Mouse (Mus musculus) CH12.LX (cell line): Measurements from ENCODE around the gene Bbs10. TPM values are rescaled to one million over a fixed set of nuclear protein-coding genes. Genes with fewer than 3 reads are reported as not detected.
A peak's percentile ranks its signal among the peaks of the same experiment; 100 is the strongest.

Source experiments
- DNase-seq: peaks from one replicate; pipeline ENCODE4 v3.0.0-alpha.2; 2013; ENCODE audit errors: extremely low read depth
- H3K27ac ChIP-seq: 2 replicates; pipeline ENCODE4 v1.5.1; 2012; ENCODE audit warnings: low read depth, mild to moderate bottlenecking, control low read depth, moderate library complexity; ENCODE audit not compliant: insufficient read depth
- H3K27me3 ChIP-seq: replicated peaks from 2 replicates; pipeline ENCODE3; 2012; ENCODE audit warnings: inconsistent platforms
- H3K36me3 ChIP-seq, 2 experiments: replicated peaks in 1 of 2; 2 replicates each; pipeline versions ENCODE3 to v1.6.1; 2012; ENCODE audit warnings: inconsistent platforms in 1 of 2, low read length in 1 of 2, mild to moderate bottlenecking in 1 of 2, mixed read lengths in 1 of 2, moderate library complexity in 1 of 2; ENCODE audit not compliant: control insufficient read depth in 1 of 2, insufficient read depth in 1 of 2
- H3K4me1 ChIP-seq, 2 experiments: 2 replicates each; pipeline ENCODE4 v1.6.1; 2012; ENCODE audit warnings: inconsistent platforms in 1 of 2, moderate library complexity in 1 of 2; ENCODE audit not compliant: insufficient read depth in 2 of 2, control insufficient read depth in 1 of 2
- H3K4me2 ChIP-seq: 2 replicates; pipeline ENCODE4 v1.6.1; 2012; ENCODE audit warnings: low read depth, mild to moderate bottlenecking, control low read depth; ENCODE audit not compliant: poor library complexity, insufficient read depth, severe bottlenecking
- H3K4me3 ChIP-seq, 3 experiments: fragments of 150-350 bp in 1 of 3; sonication (generic) in 1 of 3; replicated peaks in 1 of 3; 2 replicates each; pipeline versions ENCODE3 to v1.5.1; 2011 to 2012; ENCODE audit warnings: low read depth in 2 of 3, low read length in 2 of 3, mild to moderate bottlenecking in 2 of 3, moderate library complexity in 2 of 3, control low read depth in 1 of 3, improper control_type of control experiment in 1 of 3, inconsistent platforms in 1 of 3, mixed read lengths in 1 of 3; ENCODE audit not compliant: poor library complexity in 1 of 3
- H3K79me2 ChIP-seq: replicated peaks from 2 replicates; pipeline ENCODE4 v1.6.1; 2012; ENCODE audit warnings: mild to moderate bottlenecking, moderate library complexity; ENCODE audit not compliant: control insufficient read depth, poor library complexity, insufficient read depth, severe bottlenecking; ENCODE audit errors: extremely low read depth
- H3K9ac ChIP-seq: 2 replicates; pipeline ENCODE4 v1.6.1; 2012; ENCODE audit warnings: low read depth, mild to moderate bottlenecking, control low read depth, moderate library complexity; ENCODE audit not compliant: insufficient read depth
- H3K9me3 ChIP-seq: replicated peaks from 2 replicates; pipeline ENCODE3; 2012; ENCODE audit warnings: low read length, inconsistent platforms, mixed read lengths
- CHD1 ChIP-seq: IDR thresholded peaks from 2 replicates; pipeline ENCODE4 v1.6.1; 2012; ENCODE audit warnings: low read depth, low read length, improper control_type of control experiment, inconsistent platforms
- CHD2 ChIP-seq: IDR thresholded peaks from 2 replicates; pipeline ENCODE4 v1.6.1; 2011; ENCODE audit warnings: low read length, improper control_type of control experiment
- CTCF ChIP-seq, 2 experiments: IDR thresholded peaks in 1 of 2; conservative IDR thresholded peaks in 1 of 2; 2 replicates each; pipeline ENCODE4 v1.5.1; 2011 to 2012; ENCODE audit warnings: low read depth in 2 of 2, low read length in 2 of 2, improper control_type of control experiment in 1 of 2, inconsistent platforms in 1 of 2, mild to moderate bottlenecking in 1 of 2, moderate library complexity in 1 of 2
- GABPA ChIP-seq: IDR thresholded peaks from 2 replicates; pipeline ENCODE4 v1.6.1; 2012; ENCODE audit warnings: low read depth, low read length, improper control_type of control experiment, inconsistent platforms; ENCODE audit not compliant: insufficient replicate concordance
- HCFC1 ChIP-seq: IDR thresholded peaks from 2 replicates; pipeline ENCODE4 v1.6.1; 2012; ENCODE audit warnings: low read depth, mild to moderate bottlenecking, inconsistent platforms, low read length, improper control_type of control experiment
- IRF4 ChIP-seq: IDR thresholded peaks from 2 replicates; pipeline ENCODE4 v1.6.1; 2014; ENCODE audit warnings: low read depth, mild to moderate bottlenecking, inconsistent platforms, low read length, improper control_type of control experiment
- JUND ChIP-seq: conservative IDR thresholded peaks from 2 replicates; pipeline ENCODE4 v1.6.1; 2011; ENCODE audit warnings: low read depth, low read length, improper control_type of control experiment
- KAT2A ChIP-seq: IDR thresholded peaks from 2 replicates; pipeline ENCODE4 v1.6.1; 2012; ENCODE audit warnings: low read length, improper control_type of control experiment, inconsistent platforms; ENCODE audit not compliant: insufficient replicate concordance
- MAFK ChIP-seq: IDR thresholded peaks from 2 replicates; pipeline ENCODE4 v1.6.1; 2011; ENCODE audit warnings: low read length, improper control_type of control experiment; ENCODE audit not compliant: insufficient replicate concordance
- MAX ChIP-seq: IDR thresholded peaks from 2 replicates; pipeline ENCODE4 v1.6.1; 2011; ENCODE audit warnings: low read length, improper control_type of control experiment
- NELFE ChIP-seq: IDR thresholded peaks from 2 replicates; pipeline ENCODE4 v1.6.1; 2011; ENCODE audit warnings: low read depth, low read length, improper control_type of control experiment
- PAX5 ChIP-seq: IDR thresholded peaks from 2 replicates; pipeline ENCODE4 v1.6.1; 2012; ENCODE audit warnings: low read length, inconsistent platforms, mixed read lengths
- RCOR1 ChIP-seq: conservative IDR thresholded peaks from 2 replicates; pipeline ENCODE4 v1.6.1; 2012; ENCODE audit warnings: low read depth, mild to moderate bottlenecking, inconsistent platforms, low read length, improper control_type of control experiment
- SIN3A ChIP-seq: IDR thresholded peaks from 2 replicates; pipeline ENCODE4 v1.6.1; 2012; ENCODE audit warnings: low read length, improper control_type of control experiment, inconsistent platforms
- ZC3H11A ChIP-seq: IDR thresholded peaks from 2 replicates; pipeline ENCODE4 v1.6.1; 2012; ENCODE audit warnings: low read depth, mild to moderate bottlenecking, inconsistent platforms, low read length, improper control_type of control experiment
- ZMIZ1 ChIP-seq: IDR thresholded peaks from 2 replicates; pipeline ENCODE4 v1.6.1; 2012; ENCODE audit warnings: low read depth, mild to moderate bottlenecking, inconsistent platforms, low read length, improper control_type of control experiment
- ZNF384 ChIP-seq: IDR thresholded peaks from 2 replicates; pipeline ENCODE4 v1.6.1; 2012; ENCODE audit warnings: low read depth, low read length, improper control_type of control experiment, inconsistent platforms
- dilution Hi-C: fragments of 300-500 bp; cut with MboI; formaldehyde crosslinking; loops from 2 replicates; pipeline ENCODE4 v1.14.3; 2020; ENCODE audit warnings: low sequenced_read_pairs; ENCODE audit not compliant: extremely low pct_unique_long_range_greater_than_20kb, extremely low pct_ligation_motif_present
- in situ Hi-C: fragments of 300-500 bp; cut with MboI; formaldehyde crosslinking; loops from 3 replicates; pipeline ENCODE4 v1.14.3; 2019; ENCODE audit warnings: low sequenced_read_pairs, low pct_ligation_motif_present, low pct_unique_long_range_greater_than_20kb, mixed read lengths
- polyA plus RNA-seq: library from polyadenylated mRNA; unstranded; fragments of >175 nt; gene quantifications from 2 replicates; pipeline ENCODE4 v1.2.1, GENCODE M21; 2012; ENCODE audit warnings: low read depth; ENCODE audit not compliant: insufficient read length
- total RNA-seq, 2 experiments: library from RNA; depleted of rRNA; stranded (reverse); fragments of 300-350 nt in 1 of 2; fragments of >200 nt in 1 of 2; gene quantifications; 2 replicates each; pipeline ENCODE4 v1.2.3; 2012 to 2014

Gene Bbs10
- total and polyA plus RNA-seq, 3 experiments, result 2.2 to 6.0 (median 4.5) TPM

DNA sequence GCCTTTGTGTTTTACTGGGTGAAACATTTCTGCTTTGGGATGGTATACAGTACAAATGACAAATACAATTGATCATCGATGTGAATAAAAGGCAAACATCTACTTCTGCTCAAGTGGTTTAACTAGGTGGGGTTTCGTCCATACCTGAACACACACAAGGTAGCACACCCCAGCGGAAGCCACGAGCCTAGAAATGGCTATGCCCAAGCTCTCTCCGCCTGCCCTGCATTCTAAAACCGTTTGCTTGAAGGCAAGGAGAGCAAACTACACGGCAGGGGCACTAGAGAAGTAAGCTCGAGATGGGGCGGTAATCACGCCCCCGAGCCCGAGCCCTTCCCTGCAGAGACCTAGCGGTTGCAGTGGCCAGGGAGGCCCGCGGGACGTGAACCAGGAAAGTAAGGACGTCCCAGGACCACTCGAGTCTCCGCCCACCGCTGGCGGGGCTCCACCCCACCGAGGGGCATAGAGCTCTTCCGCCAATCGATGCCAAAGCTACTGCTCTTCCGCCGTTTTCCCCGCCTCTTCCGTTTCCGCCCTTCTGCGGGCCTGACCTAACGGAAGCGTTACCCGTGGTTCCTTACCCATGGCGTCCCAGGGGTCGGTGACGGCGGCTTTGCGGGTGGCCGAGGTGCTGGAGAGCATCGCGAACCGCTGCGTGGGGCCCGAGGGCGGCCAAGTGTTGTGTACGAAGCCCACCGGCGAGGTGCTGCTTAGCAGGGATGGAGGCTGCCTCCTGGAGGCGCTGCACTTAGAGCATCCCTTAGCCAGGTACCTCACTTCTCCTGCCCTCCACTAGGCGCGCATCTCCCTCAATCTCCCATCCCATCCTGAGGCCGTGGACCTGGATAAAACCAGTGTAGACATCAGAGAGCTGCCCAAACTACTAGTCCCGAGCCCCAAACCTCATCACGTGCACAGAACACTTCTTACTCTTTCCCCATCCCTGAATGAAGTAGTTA lies at the start of gene Bbs10 (continued):
- TF ChIP-seq KAT2A (peak; percentile 88; the same call in 1 of the 2 replicates), HCFC1 (peak; percentile 97)

DNA sequence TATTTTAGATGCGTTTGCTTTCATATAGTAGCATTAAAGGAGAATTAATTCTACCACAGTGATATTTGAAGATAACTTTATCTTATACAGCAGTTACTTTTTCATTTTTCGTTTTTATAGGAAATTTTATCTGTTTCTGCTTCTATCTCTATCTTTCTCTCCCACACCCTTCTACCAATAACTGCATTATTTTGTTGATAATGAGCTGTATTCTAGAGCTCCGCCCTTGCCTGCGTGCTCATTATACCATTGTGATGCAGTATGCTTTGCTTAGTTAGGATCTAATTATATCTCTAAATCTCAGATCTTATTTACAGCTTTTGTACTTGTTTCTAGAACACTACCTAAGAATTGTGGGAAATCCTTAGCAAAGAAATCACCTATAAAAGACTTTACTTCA lies 48.3 kb upstream of the Bbs10 start:
- in situ Hi-C loops (no loop called here), dilution Hi-C loops (no loop called here)
- TF ChIP-seq MAFK (no peak), SIN3A (no peak), ZMIZ1 (no peak), PAX5 (no peak), CHD2 (no peak)
- Histone ChIP-seq H3K4me2 (no peak overlapping the region), H3K27me3 (no peaks in the 10 kb centered on the region), H3K27ac (no peak overlapping the region), H3K4me3 (no peak overlapping the region), H3K36me3 (peaks cover 3 to 12% of the 10 kb centered on the region in 2 experiments), H3K79me2 (peaks cover 2% of the 10 kb centered on the region; the same call in 1 of the 2 replicates), H3K9ac (no peak overlapping the region), H3K4me1 (no peaks in the 10 kb centered on the region), H3K9me3 (no peaks in the 10 kb centered on the region)
- DNase-seq, result no peak

DNA sequence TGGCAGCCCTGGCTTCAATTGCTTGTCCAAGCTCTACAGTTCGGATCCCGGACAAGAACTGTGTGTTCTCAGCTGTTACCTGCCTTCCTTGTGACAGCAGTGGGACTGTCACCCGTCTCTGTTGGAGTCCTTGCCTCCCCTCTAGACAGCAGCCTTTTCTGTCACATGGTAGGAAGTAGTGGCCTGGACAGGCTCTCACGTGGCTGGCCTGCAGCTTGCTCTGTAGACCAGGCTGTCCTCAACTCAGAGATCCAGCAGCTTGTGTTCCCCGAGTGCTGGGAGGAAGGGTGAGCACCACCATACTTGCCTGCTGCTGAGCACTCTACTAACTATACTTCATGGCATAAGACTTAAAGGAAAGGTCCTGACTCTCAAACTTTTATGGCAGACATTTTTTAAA lies 46.8 kb upstream of the Bbs10 start:
- Histone ChIP-seq H3K4me1 (no peaks in the 10 kb centered on the region), H3K36me3 (peaks cover 6 to 20% of the 10 kb centered on the region in 2 experiments), H3K4me3 (no peak overlapping the region), H3K27me3 (no peaks in the 10 kb centered on the region), H3K9ac (no peak overlapping the region), H3K4me2 (no peak overlapping the region), H3K27ac (no peak overlapping the region), H3K9me3 (no peaks in the 10 kb centered on the region), H3K79me2 (peaks cover 2% of the 10 kb centered on the region; the same call in 1 of the 2 replicates)
- dilution Hi-C loops (no loop called here), in situ Hi-C loops (no loop called here)
- no peak for DNase-seq
- TF ChIP-seq IRF4, result no peak
- no peak for TF ChIP-seq MAX
- TF ChIP-seq ZC3H11A, result no peak
- no peak for TF ChIP-seq ZNF384
- no peak for TF ChIP-seq NELFE
- TF ChIP-seq JUND, result no peak
- no peak for TF ChIP-seq CHD1
- TF ChIP-seq CTCF (conservative IDR thresholded peaks at IDR 0.05 in 1 of 2, IDR thresholded peaks at IDR 0.05 in 1 of 2; ENCODE audit: low read depth in 2 of 2, low read length in 2 of 2), result no peak
- TF ChIP-seq RCOR1, result no peak
- TF ChIP-seq GABPA, result no peak
